Mouse (Mus musculus) MEL (cell line): ENCODE measurements around the gene Pde4dip. TPM values are rescaled to one million over a fixed set of nuclear protein-coding genes. Genes with fewer than 3 reads are reported as not detected.

Experiments used
- DNase-seq: peaks from one replicate; pipeline ENCODE4 v3.0.0; 2011; ENCODE audit warnings: low read depth, low spot score
- H3K27ac ChIP-seq: 2 replicates; pipeline ENCODE4 v1.5.1; 2012; ENCODE audit warnings: low read depth, mild to moderate bottlenecking, control low read depth, low read length, moderate library complexity; ENCODE audit not compliant: control insufficient read depth
- H3K27me3 ChIP-seq, 2 experiments: fragments of 150-350 bp in 1 of 2; sonication (generic) in 1 of 2; 2 replicates each; pipeline ENCODE4 v1.6.1; 2012; ENCODE audit warnings: low read length in 2 of 2, mild to moderate bottlenecking in 2 of 2, improper control_type of control experiment in 1 of 2, moderate library complexity in 1 of 2; ENCODE audit not compliant: insufficient read depth in 2 of 2, control insufficient read depth in 1 of 2
- H3K36me3 ChIP-seq, 2 experiments: 2 replicates each; pipeline ENCODE4 v1.6.1; 2012 to 2014; ENCODE audit warnings: low read length in 2 of 2, improper control_type of control experiment in 1 of 2, inconsistent platforms in 1 of 2, mild to moderate bottlenecking in 1 of 2; ENCODE audit not compliant: insufficient read depth in 2 of 2, control insufficient read depth in 1 of 2
- H3K4me1 ChIP-seq, 2 experiments: fragments of 150-350 bp in 1 of 2; sonication (generic) in 1 of 2; 2 replicates each; pipeline ENCODE4 v1.6.1; 2012; ENCODE audit warnings: low read length in 2 of 2, improper control_type of control experiment in 1 of 2, mild to moderate bottlenecking in 1 of 2; ENCODE audit not compliant: insufficient read depth in 2 of 2, control insufficient read depth in 1 of 2
- H3K4me3 ChIP-seq, 2 experiments: fragments of 150-350 bp in 1 of 2; sonication (generic) in 1 of 2; 2 replicates each; pipeline ENCODE4 v1.5.1; 2012; ENCODE audit warnings: low read depth in 2 of 2, low read length in 2 of 2, mild to moderate bottlenecking in 2 of 2, moderate library complexity in 2 of 2, control low read depth in 1 of 2, improper control_type of control experiment in 1 of 2; ENCODE audit not compliant: control insufficient read depth in 1 of 2, insufficient read depth in 1 of 2
- H3K79me2 ChIP-seq: 2 replicates; pipeline ENCODE4 v1.6.1; 2012; ENCODE audit warnings: mild to moderate bottlenecking, low read length, moderate library complexity; ENCODE audit not compliant: control insufficient read depth, poor library complexity, insufficient read depth
- H3K9ac ChIP-seq: 2 replicates; pipeline ENCODE4 v1.6.1; 2012; ENCODE audit warnings: low read depth, mild to moderate bottlenecking, control low read depth, low read length, moderate library complexity; ENCODE audit not compliant: control insufficient read depth, poor library complexity, severe bottlenecking
- H3K9me3 ChIP-seq: fragments of 150-350 bp; sonication (generic); replicated peaks from 2 replicates; pipeline ENCODE4 v1.6.1; 2012; ENCODE audit warnings: mild to moderate bottlenecking, low read length, improper control_type of control experiment, moderate library complexity; ENCODE audit not compliant: insufficient read depth
- BHLHE40 ChIP-seq: IDR thresholded peaks from 2 replicates; pipeline ENCODE4 v1.6.1; 2012; ENCODE audit warnings: low read depth, mild to moderate bottlenecking, inconsistent platforms, low read length, improper control_type of control experiment, borderline replicate concordance
- CHD1 ChIP-seq: IDR thresholded peaks from 2 replicates; pipeline ENCODE4 v1.6.1; 2012; ENCODE audit warnings: low read depth, mild to moderate bottlenecking, inconsistent platforms, low read length, improper control_type of control experiment
- CTCF ChIP-seq, 3 experiments: IDR thresholded peaks in 2 of 3; conservative IDR thresholded peaks in 1 of 3; 2 replicates each; pipeline ENCODE4 v1.5.1; 2011 to 2012; ENCODE audit warnings: low read length in 3 of 3, low read depth in 2 of 3, mild to moderate bottlenecking in 2 of 3, improper control_type of control experiment in 1 of 3, inconsistent platforms in 1 of 3, mixed read lengths in 1 of 3, moderate library complexity in 1 of 3; ENCODE audit not compliant: control insufficient read depth in 1 of 3, insufficient read depth in 1 of 3, poor library complexity in 1 of 3, severe bottlenecking in 1 of 3
- ELF1 ChIP-seq: IDR thresholded peaks from 2 replicates; pipeline ENCODE4 v1.6.1; 2014; ENCODE audit warnings: low read depth, mild to moderate bottlenecking, inconsistent platforms, low read length, improper control_type of control experiment, moderate library complexity
- EP300 ChIP-seq, 2 experiments: IDR thresholded peaks; 2 replicates each; pipeline ENCODE4 v1.6.1; 2011; ENCODE audit warnings: improper control_type of control experiment in 2 of 2, low read length in 2 of 2, low read depth in 1 of 2, mild to moderate bottlenecking in 1 of 2
- ETS1 ChIP-seq: IDR thresholded peaks from 2 replicates; pipeline ENCODE4 v1.6.1; 2012; ENCODE audit warnings: low read depth, mild to moderate bottlenecking, inconsistent platforms, low read length, improper control_type of control experiment, moderate library complexity
- GABPA ChIP-seq: IDR thresholded peaks from 2 replicates; pipeline ENCODE4 v1.6.1; 2012; ENCODE audit warnings: low read depth, mild to moderate bottlenecking, inconsistent platforms, low read length, improper control_type of control experiment, moderate library complexity
- GATA1 ChIP-seq: IDR thresholded peaks from 2 replicates; pipeline ENCODE4 v1.6.1; 2011; ENCODE audit warnings: low read depth, low read length, improper control_type of control experiment
- JUND ChIP-seq: IDR thresholded peaks from 2 replicates; pipeline ENCODE4 v1.6.1; 2011; ENCODE audit warnings: low read depth, mild to moderate bottlenecking, improper control_type of control experiment, low read length
- KAT2A ChIP-seq: conservative IDR thresholded peaks from 2 replicates; pipeline ENCODE4 v1.6.1; 2012; ENCODE audit warnings: low read depth, low read length, improper control_type of control experiment, inconsistent platforms
- MAFK ChIP-seq: IDR thresholded peaks from 2 replicates; pipeline ENCODE4 v1.6.1; 2011; ENCODE audit warnings: low read depth, mild to moderate bottlenecking, low read length, improper control_type of control experiment, borderline replicate concordance
- MAX ChIP-seq: IDR thresholded peaks from 2 replicates; pipeline ENCODE4 v1.6.1; 2011; ENCODE audit warnings: low read length, improper control_type of control experiment
- MAZ ChIP-seq: IDR thresholded peaks from 2 replicates; pipeline ENCODE4 v1.6.1; 2012; ENCODE audit warnings: low read depth, mild to moderate bottlenecking, inconsistent platforms, low read length, improper control_type of control experiment
- MXI1 ChIP-seq: IDR thresholded peaks from 2 replicates; pipeline ENCODE4 v1.6.1; 2011; ENCODE audit warnings: mild to moderate bottlenecking, low read depth, low read length, improper control_type of control experiment
- MYC ChIP-seq: IDR thresholded peaks from 2 replicates; pipeline ENCODE4 v1.6.1; 2011; ENCODE audit warnings: low read depth, mild to moderate bottlenecking, low read length, improper control_type of control experiment, moderate library complexity
- NRF1 ChIP-seq: IDR thresholded peaks from 2 replicates; pipeline ENCODE4 v1.6.1; 2014; ENCODE audit warnings: low read depth, mild to moderate bottlenecking, inconsistent platforms, low read length, improper control_type of control experiment, moderate library complexity; ENCODE audit not compliant: poor library complexity, insufficient read depth, severe bottlenecking
- POLR2A ChIP-seq, 2 experiments: IDR thresholded peaks; 2 replicates each; pipeline ENCODE4 v1.6.1; 2011 to 2012; ENCODE audit warnings: low read length in 2 of 2, mild to moderate bottlenecking in 2 of 2, control low read depth in 1 of 2, improper control_type of control experiment in 1 of 2, low read depth in 1 of 2, moderate library complexity in 1 of 2; ENCODE audit not compliant: control insufficient read depth in 1 of 2, insufficient read depth in 1 of 2, poor library complexity in 1 of 2
- POLR2AphosphoS5 ChIP-seq: IDR thresholded peaks from 2 replicates; pipeline ENCODE4 v1.6.1; 2012; ENCODE audit warnings: low read depth, borderline replicate concordance, mild to moderate bottlenecking, inconsistent platforms, low read length, moderate library complexity, mixed read lengths
- RAD21 ChIP-seq: IDR thresholded peaks from 2 replicates; pipeline ENCODE4 v1.6.1; 2011; ENCODE audit warnings: mild to moderate bottlenecking, low read depth, low read length, improper control_type of control experiment
- RCOR1 ChIP-seq: IDR thresholded peaks from 2 replicates; pipeline ENCODE4 v1.6.1; 2012; ENCODE audit warnings: low read depth, mild to moderate bottlenecking, inconsistent platforms, low read length, improper control_type of control experiment
- SIN3A ChIP-seq: IDR thresholded peaks from 2 replicates; pipeline ENCODE4 v1.6.1; 2012; ENCODE audit warnings: low read length, improper control_type of control experiment, inconsistent platforms
- SMC3 ChIP-seq: IDR thresholded peaks from 2 replicates; pipeline ENCODE4 v1.6.1; 2011; ENCODE audit warnings: low read depth, low read length, improper control_type of control experiment
- TAL1 ChIP-seq: IDR thresholded peaks from 2 replicates; pipeline ENCODE4 v1.6.1; 2012; ENCODE audit warnings: mild to moderate bottlenecking, inconsistent platforms, low read length, moderate library complexity, mixed read lengths
- USF1 ChIP-seq: IDR thresholded peaks from 2 replicates; pipeline ENCODE4 v1.6.1; 2014; ENCODE audit warnings: low read depth, mild to moderate bottlenecking, inconsistent platforms, low read length, improper control_type of control experiment, moderate library complexity
- USF2 ChIP-seq, 2 experiments: IDR thresholded peaks; 2 replicates each; pipeline ENCODE4 v1.6.1; 2011 to 2012; ENCODE audit warnings: improper control_type of control experiment in 2 of 2, low read length in 2 of 2, borderline replicate concordance in 1 of 2, inconsistent platforms in 1 of 2, low read depth in 1 of 2, mild to moderate bottlenecking in 1 of 2; ENCODE audit not compliant: insufficient read depth in 1 of 2
- ZMIZ1 ChIP-seq: IDR thresholded peaks from 2 replicates; pipeline ENCODE4 v1.6.1; 2012; ENCODE audit warnings: low read depth, mild to moderate bottlenecking, inconsistent platforms, low read length, improper control_type of control experiment, moderate library complexity
- ZNF384 ChIP-seq: IDR thresholded peaks from 2 replicates; pipeline ENCODE4 v1.6.1; 2012; ENCODE audit warnings: low read depth, mild to moderate bottlenecking, inconsistent platforms, low read length, improper control_type of control experiment
- polyA plus RNA-seq, 2 experiments: library from polyadenylated mRNA; stranded (reverse) in 1 of 2; unstranded in 1 of 2; fragments of >175 nt in 1 of 2; fragments of >200 nt in 1 of 2; gene quantifications; 2 replicates each; pipeline versions ENCODE4 v1.2.1 to v1.2.4; 2012; ENCODE audit warnings: low replicate concordance in 2 of 2, low read depth in 1 of 2; ENCODE audit not compliant: insufficient read length in 2 of 2, insufficient read depth in 1 of 2, missing spikeins in 1 of 2
- total RNA-seq: library from RNA; depleted of rRNA; stranded (reverse); fragments of 300-350 nt; gene quantifications from 2 replicates; pipeline ENCODE4 v1.2.3, GENCODE M21; 2012

The Pde4dip gene
- total and polyA plus RNA-seq, 3 experiments: 47.6 to 52.4 TPM; not detected in 1

GRCm38 (mm10) chr3:97649469-97649868 is 239.0 kb downstream of the Pde4dip start:
- Histone ChIP-seq H3K36me3 (peaks cover 0 to 6% of the 10 kb centered on the region in 2 experiments; a peak in 2 of 4 replicates), H3K9me3 (no peaks in the 10 kb centered on the region)
- TF ChIP-seq SMC3 (no peak), ELF1 (no peak), GATA1 (no peak), ZNF384 (no peak), POLR2AphosphoS5 (no peak), CTCF (IDR thresholded peaks at IDR 0.05 in 2 of 3, conservative IDR thresholded peaks at IDR 0.05 in 1 of 3; ENCODE audit: control insufficient read depth in 1 of 3, insufficient read depth in 1 of 3, low read depth in 2 of 3, low read length in 3 of 3, poor library complexity in 1 of 3, severe bottlenecking in 1 of 3) (no peak), RCOR1 (no peak), MXI1 (no peak), BHLHE40 (no peak), RAD21 (no peak), MYC (no peak), JUND (no peak), POLR2A (IDR thresholded peaks at IDR 0.05; ENCODE audit: control insufficient read depth in 1 of 2, insufficient read depth in 1 of 2, low read depth in 1 of 2, low read length in 2 of 2, poor library complexity in 1 of 2) (no peak), GABPA (no peak), EP300 (IDR thresholded peaks at IDR 0.05; ENCODE audit: low read depth in 1 of 2, low read length in 2 of 2) (no peak), SIN3A (no peak), TAL1 (no peak), CHD1 (no peak), ETS1 (no peak), NRF1 (no peak)
- TF ChIP-seq, all 39 proteins: peak for 0
- no peak overlapping the region for H3K9ac ChIP-seq
- DNase-seq: no peak
- H3K27ac ChIP-seq: no peak overlapping the region
- H3K79me2 ChIP-seq: no peaks in the 10 kb centered on the region
- H3K27me3 ChIP-seq: peaks cover 2 to 3% of the 10 kb centered on the region in 2 experiments; a peak in 3 of 4 replicates
- peaks cover 0 to 4% of the 10 kb centered on the region in 2 experiments; a peak in 1 of 4 replicates for H3K4me1 ChIP-seq
- H3K4me3 ChIP-seq: no peak overlapping the region

- H3K36me3 ChIP-seq: peaks cover 0 to 6% of the 10 kb centered on the region in 2 experiments; a peak in 2 of 4 replicates
- TF ChIP-seq ZMIZ1 (no peak), NRF1 (no peak), MAZ (no peak), RAD21 (no peak), SMC3 (no peak), RCOR1 (no peak), MAFK (no peak), TAL1 (no peak), USF2 (IDR thresholded peaks at IDR 0.05; ENCODE audit: borderline replicate concordance in 1 of 2, insufficient read depth in 1 of 2, low read depth in 1 of 2, low read length in 2 of 2) (no peak), USF1 (no peak), KAT2A (no peak), POLR2A (IDR thresholded peaks at IDR 0.05; ENCODE audit: control insufficient read depth in 1 of 2, insufficient read depth in 1 of 2, low read depth in 1 of 2, low read length in 2 of 2, poor library complexity in 1 of 2) (no peak), MAX (no peak), GABPA (no peak)
- TF ChIP-seq, all 39 proteins: peak for 0
- Histone ChIP-seq H3K27me3 (peaks cover 2 to 3% of the 10 kb centered on the region in 2 experiments; a peak in 3 of 4 replicates), H3K4me3 (no peak overlapping the region), H3K27ac (no peak overlapping the region), H3K9ac (no peak overlapping the region), H3K4me1 (peaks cover 0 to 4% of the 10 kb centered on the region in 2 experiments; a peak in 1 of 4 replicates), H3K9me3 (no peaks in the 10 kb centered on the region), H3K79me2 (no peaks in the 10 kb centered on the region)
- DNase-seq: no peak
These were observed 239.5 kb downstream of the Pde4dip start for GRCm38 (mm10) chr3:97649022-97649421.
